Mouse (Mus musculus) MEL (cell line): ENCODE data around the gene Gga1. TPM values are rescaled to one million over a fixed set of nuclear protein-coding genes. Genes with fewer than 3 reads are reported as not detected.
"Not testable (repeated sequence)": the region's sequence is repeated elsewhere in the genome, so short reads cannot be mapped to it uniquely, and the experiment has no call there.

Experiments
- DNase-seq: peaks from one replicate; pipeline ENCODE4 v3.0.0; 2011; ENCODE audit warnings: low read depth, low spot score
- H3K27ac ChIP-seq: 2 replicates; pipeline ENCODE4 v1.5.1; 2012; ENCODE audit warnings: low read depth, mild to moderate bottlenecking, control low read depth, low read length, moderate library complexity; ENCODE audit not compliant: control insufficient read depth
- H3K27me3 ChIP-seq, 2 experiments: fragments of 150-350 bp in 1 of 2; sonication (generic) in 1 of 2; 2 replicates each; pipeline ENCODE4 v1.6.1; 2012; ENCODE audit warnings: low read length in 2 of 2, mild to moderate bottlenecking in 2 of 2, improper control_type of control experiment in 1 of 2, moderate library complexity in 1 of 2; ENCODE audit not compliant: insufficient read depth in 2 of 2, control insufficient read depth in 1 of 2
- H3K36me3 ChIP-seq, 2 experiments: 2 replicates each; pipeline ENCODE4 v1.6.1; 2012 to 2014; ENCODE audit warnings: low read length in 2 of 2, improper control_type of control experiment in 1 of 2, inconsistent platforms in 1 of 2, mild to moderate bottlenecking in 1 of 2; ENCODE audit not compliant: insufficient read depth in 2 of 2, control insufficient read depth in 1 of 2
- H3K4me1 ChIP-seq, 2 experiments: fragments of 150-350 bp in 1 of 2; sonication (generic) in 1 of 2; 2 replicates each; pipeline ENCODE4 v1.6.1; 2012; ENCODE audit warnings: low read length in 2 of 2, improper control_type of control experiment in 1 of 2, mild to moderate bottlenecking in 1 of 2; ENCODE audit not compliant: insufficient read depth in 2 of 2, control insufficient read depth in 1 of 2
- H3K4me3 ChIP-seq, 2 experiments: fragments of 150-350 bp in 1 of 2; sonication (generic) in 1 of 2; 2 replicates each; pipeline ENCODE4 v1.5.1; 2012; ENCODE audit warnings: low read depth in 2 of 2, low read length in 2 of 2, mild to moderate bottlenecking in 2 of 2, moderate library complexity in 2 of 2, control low read depth in 1 of 2, improper control_type of control experiment in 1 of 2; ENCODE audit not compliant: control insufficient read depth in 1 of 2, insufficient read depth in 1 of 2
- H3K79me2 ChIP-seq: 2 replicates; pipeline ENCODE4 v1.6.1; 2012; ENCODE audit warnings: mild to moderate bottlenecking, low read length, moderate library complexity; ENCODE audit not compliant: control insufficient read depth, poor library complexity, insufficient read depth
- H3K9ac ChIP-seq: 2 replicates; pipeline ENCODE4 v1.6.1; 2012; ENCODE audit warnings: low read depth, mild to moderate bottlenecking, control low read depth, low read length, moderate library complexity; ENCODE audit not compliant: control insufficient read depth, poor library complexity, severe bottlenecking
- H3K9me3 ChIP-seq: fragments of 150-350 bp; sonication (generic); replicated peaks from 2 replicates; pipeline ENCODE4 v1.6.1; 2012; ENCODE audit warnings: mild to moderate bottlenecking, low read length, improper control_type of control experiment, moderate library complexity; ENCODE audit not compliant: insufficient read depth
- CHD1 ChIP-seq: IDR thresholded peaks from 2 replicates; pipeline ENCODE4 v1.6.1; 2012; ENCODE audit warnings: low read depth, mild to moderate bottlenecking, inconsistent platforms, low read length, improper control_type of control experiment
- CHD2 ChIP-seq: IDR thresholded peaks from 2 replicates; pipeline ENCODE4 v1.6.1; 2011; ENCODE audit warnings: low read length, improper control_type of control experiment
- CTCF ChIP-seq, 3 experiments: IDR thresholded peaks in 2 of 3; conservative IDR thresholded peaks in 1 of 3; 2 replicates each; pipeline ENCODE4 v1.5.1; 2011 to 2012; ENCODE audit warnings: low read length in 3 of 3, low read depth in 2 of 3, mild to moderate bottlenecking in 2 of 3, improper control_type of control experiment in 1 of 3, inconsistent platforms in 1 of 3, mixed read lengths in 1 of 3, moderate library complexity in 1 of 3; ENCODE audit not compliant: control insufficient read depth in 1 of 3, insufficient read depth in 1 of 3, poor library complexity in 1 of 3, severe bottlenecking in 1 of 3
- E2F4 ChIP-seq: IDR thresholded peaks from 2 replicates; pipeline ENCODE4 v1.6.1; 2011; ENCODE audit warnings: low read depth, low read length, improper control_type of control experiment, borderline replicate concordance
- ETS1 ChIP-seq: IDR thresholded peaks from 2 replicates; pipeline ENCODE4 v1.6.1; 2012; ENCODE audit warnings: low read depth, mild to moderate bottlenecking, inconsistent platforms, low read length, improper control_type of control experiment, moderate library complexity
- GABPA ChIP-seq: IDR thresholded peaks from 2 replicates; pipeline ENCODE4 v1.6.1; 2012; ENCODE audit warnings: low read depth, mild to moderate bottlenecking, inconsistent platforms, low read length, improper control_type of control experiment, moderate library complexity
- GATA1 ChIP-seq: IDR thresholded peaks from 2 replicates; pipeline ENCODE4 v1.6.1; 2011; ENCODE audit warnings: low read depth, low read length, improper control_type of control experiment
- MAZ ChIP-seq: IDR thresholded peaks from 2 replicates; pipeline ENCODE4 v1.6.1; 2012; ENCODE audit warnings: low read depth, mild to moderate bottlenecking, inconsistent platforms, low read length, improper control_type of control experiment
- MYC ChIP-seq: IDR thresholded peaks from 2 replicates; pipeline ENCODE4 v1.6.1; 2011; ENCODE audit warnings: low read depth, mild to moderate bottlenecking, low read length, improper control_type of control experiment, moderate library complexity
- NRF1 ChIP-seq: IDR thresholded peaks from 2 replicates; pipeline ENCODE4 v1.6.1; 2014; ENCODE audit warnings: low read depth, mild to moderate bottlenecking, inconsistent platforms, low read length, improper control_type of control experiment, moderate library complexity; ENCODE audit not compliant: poor library complexity, insufficient read depth, severe bottlenecking
- POLR2AphosphoS2 ChIP-seq: IDR thresholded peaks from 2 replicates; pipeline ENCODE4 v1.6.1; 2011; ENCODE audit warnings: low read length, improper control_type of control experiment
- POLR2AphosphoS5 ChIP-seq: IDR thresholded peaks from 2 replicates; pipeline ENCODE4 v1.6.1; 2012; ENCODE audit warnings: low read depth, borderline replicate concordance, mild to moderate bottlenecking, inconsistent platforms, low read length, moderate library complexity, mixed read lengths
- RAD21 ChIP-seq: IDR thresholded peaks from 2 replicates; pipeline ENCODE4 v1.6.1; 2011; ENCODE audit warnings: mild to moderate bottlenecking, low read depth, low read length, improper control_type of control experiment
- TAL1 ChIP-seq: IDR thresholded peaks from 2 replicates; pipeline ENCODE4 v1.6.1; 2012; ENCODE audit warnings: mild to moderate bottlenecking, inconsistent platforms, low read length, moderate library complexity, mixed read lengths
- UBTF ChIP-seq: IDR thresholded peaks from 2 replicates; pipeline ENCODE4 v1.6.1; 2012; ENCODE audit warnings: low read depth, mild to moderate bottlenecking, inconsistent platforms, low read length, improper control_type of control experiment, moderate library complexity, borderline replicate concordance; ENCODE audit not compliant: insufficient read depth
- ZMIZ1 ChIP-seq: IDR thresholded peaks from 2 replicates; pipeline ENCODE4 v1.6.1; 2012; ENCODE audit warnings: low read depth, mild to moderate bottlenecking, inconsistent platforms, low read length, improper control_type of control experiment, moderate library complexity
- polyA plus RNA-seq, 2 experiments: library from polyadenylated mRNA; stranded (reverse) in 1 of 2; unstranded in 1 of 2; fragments of >175 nt in 1 of 2; fragments of >200 nt in 1 of 2; gene quantifications; 2 replicates each; pipeline versions ENCODE4 v1.2.1 to v1.2.4; 2012; ENCODE audit warnings: low replicate concordance in 2 of 2, low read depth in 1 of 2; ENCODE audit not compliant: insufficient read length in 2 of 2, insufficient read depth in 1 of 2, missing spikeins in 1 of 2
- total RNA-seq: library from RNA; depleted of rRNA; stranded (reverse); fragments of 300-350 nt; gene quantifications from 2 replicates; pipeline ENCODE4 v1.2.3, GENCODE M21; 2012

Gene Gga1
- total and polyA plus RNA-seq, 3 experiments, result 18.2 to 48.1 TPM; not detected in 1

- Histone ChIP-seq H3K36me3 (peaks cover 0 to 9% of the 10 kb centered on the region in 2 experiments; a peak in 2 of 4 replicates), H3K4me3 (no peak overlapping the region), H3K27me3 (peaks cover 9 to 12% of the 10 kb centered on the region in 2 experiments), H3K9ac (no peak overlapping the region), H3K9me3 (no peaks in the 10 kb centered on the region), H3K27ac (no peak overlapping the region), H3K79me2 (no peaks in the 10 kb centered on the region), H3K4me1 (peaks cover 3 to 27% of the 10 kb centered on the region in 2 experiments)
- DNase-seq, result no peak
- TF ChIP-seq CTCF (IDR thresholded peaks at IDR 0.05 in 2 of 3, conservative IDR thresholded peaks at IDR 0.05 in 1 of 3; ENCODE audit: control insufficient read depth in 1 of 3, insufficient read depth in 1 of 3, low read depth in 2 of 3, low read length in 3 of 3, poor library complexity in 1 of 3, severe bottlenecking in 1 of 3) (no peak), TAL1 (no peak), POLR2AphosphoS2 (no peak), CHD2 (no peak), GABPA (no peak), POLR2AphosphoS5 (no peak), MAZ (no peak), UBTF (no peak), ETS1 (no peak), ZMIZ1 (no peak), GATA1 (no peak), E2F4 (no peak), CHD1 (no peak), RAD21 (no peak), MYC (no peak), NRF1 (no peak)
Measured at GRCm38 (mm10) chr15:78846352-78846751, 30.6 kb upstream of the Gga1 start.

GRCm38 (mm10) chr15:78846805-78847204, 30.2 kb upstream of the Gga1 start:
- not testable (repeated sequence) for H3K4me3 ChIP-seq, H3K27ac ChIP-seq, DNase-seq, H3K9ac ChIP-seq, H3K79me2 ChIP-seq, H3K36me3 ChIP-seq, H3K9me3 ChIP-seq
- H3K4me1 ChIP-seq, result peaks cover 5 to 29% of the 10 kb centered on the region in 2 experiments
- peaks cover 5 to 11% of the 10 kb centered on the region in 2 experiments for H3K27me3 ChIP-seq
